Mouse (Mus musculus) left cerebral cortex, adult 2 months (tissue): ENCODE measurements around the gene 4931428F04Rik. TPM values are rescaled to one million over a fixed set of nuclear protein-coding genes. Genes with fewer than 3 reads are reported as not detected.
A peak's percentile ranks its signal among the peaks of the same experiment; 100 is the strongest.
"Not testable (repeated sequence)": the region's sequence is repeated elsewhere in the genome, so short reads cannot be mapped to it uniquely, and the experiment has no call there.

Experiments used
- DNase-seq, 2 experiments: peaks; one replicate each; pipeline ENCODE4 v3.0.0; 2021 to 2022; ENCODE audit warnings: low spot score in 2 of 2, mixed read lengths in 1 of 2; ENCODE audit errors: extremely low spot score in 1 of 2
- H3K27ac ChIP-seq: fragments of 200-600 bp; 2 replicates; pipeline ENCODE4 v1.8.1; 2022
- H3K4me3 ChIP-seq: fragments of 200-600 bp; 2 replicates; pipeline ENCODE4 v1.8.1; 2022
- CTCF ChIP-seq: fragments of 200-600 bp; IDR thresholded peaks from 2 replicates; pipeline ENCODE4 v1.8.1; 2022; ENCODE audit warnings: antibody characterized with exemption, mild to moderate bottlenecking, moderate library complexity
- intact Hi-C: fragments of 180-260 bp; cut with DNase I; formaldehyde crosslinking; loops from one replicate; pipeline ENCODE4 v1.15.1; 2025
- microRNA-seq, 2 experiments: library from miRNA; unstranded; fragments of <30 nt; microRNA quantifications; one replicate each; pipeline ENCODE4 v1.2.0; 2021
- total RNA-seq, 2 experiments: library from RNA; stranded (reverse); gene quantifications; 2 replicates each; pipeline ENCODE4 v1.2.3; 2021

4931428F04Rik gene
- total RNA-seq, 2 experiments from 2014 or later, result 28.0 to 30.0 TPM

DNA sequence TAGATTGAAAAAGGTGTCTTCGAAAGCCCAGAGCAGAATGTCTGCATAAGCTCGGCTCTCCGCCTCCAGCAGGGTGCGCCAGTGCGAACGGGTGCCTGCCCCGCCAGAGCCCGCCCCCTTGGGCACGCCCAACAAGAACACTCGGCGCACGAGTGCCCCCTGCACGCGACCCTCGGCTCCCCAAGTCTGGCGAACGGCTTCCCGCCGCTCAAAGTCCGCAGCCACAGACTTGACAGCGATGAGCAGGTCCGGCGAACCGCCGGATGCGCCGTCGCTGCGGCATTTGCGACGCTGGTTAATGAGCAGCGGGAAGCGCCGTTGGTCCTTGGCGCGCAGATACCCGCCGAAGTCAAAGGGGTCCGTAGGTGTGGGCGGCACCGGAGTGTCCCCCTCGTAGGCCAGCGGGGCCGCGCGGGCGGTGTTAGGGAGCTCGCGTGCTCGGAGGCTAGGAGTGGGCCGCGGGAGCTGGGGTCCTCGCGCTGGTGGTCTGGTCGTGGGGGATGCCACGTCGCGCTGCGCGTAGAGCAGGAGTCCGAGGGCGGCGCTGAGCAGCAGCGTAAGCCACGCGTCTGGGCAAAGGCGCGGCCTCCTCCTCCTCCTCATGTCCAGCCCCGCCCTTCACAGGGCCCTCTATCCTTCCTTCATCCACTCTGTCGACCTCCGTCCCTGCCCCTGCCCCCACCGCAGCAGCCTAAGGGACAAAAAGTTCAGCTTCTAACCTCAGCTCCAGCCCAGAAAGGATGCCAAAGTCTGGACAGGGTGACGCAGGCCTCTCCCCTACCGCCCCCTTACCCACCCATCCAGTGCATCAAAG lies 35.3 kb downstream of the 4931428F04Rik start:
- peak overlapping the region; percentile 76 for H3K27ac ChIP-seq
- intact Hi-C loops, result no loop called here

DNA sequence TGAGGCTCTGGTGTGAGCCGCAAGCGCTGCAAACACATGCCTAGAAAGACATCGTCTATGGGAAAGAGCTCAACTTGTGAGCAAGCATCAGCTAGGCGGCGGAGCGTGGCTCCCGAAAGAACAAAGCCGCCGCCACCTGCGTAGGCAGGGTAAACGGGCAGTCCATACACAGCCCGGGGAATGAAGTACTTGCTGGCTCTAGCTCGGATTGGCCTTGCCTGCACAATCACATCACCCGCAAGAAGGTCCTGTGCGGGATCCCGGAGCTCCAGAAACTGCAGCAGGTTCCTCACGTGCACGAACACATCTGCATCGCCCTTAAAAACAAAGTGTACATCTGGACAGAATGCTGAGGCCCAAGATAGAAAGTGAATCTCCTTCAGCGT lies 35.9 kb downstream of the 4931428F04Rik start:
- Histone ChIP-seq H3K4me3 (no peak overlapping the region; the same call in 1 of the 2 replicates), H3K27ac (peak overlapping the region; percentile 16; the same call in 1 of the 2 replicates)
- intact Hi-C loops, result no loop called here

More for the DNA sequence above, 35.3 kb downstream of the 4931428F04Rik start:
- TF ChIP-seq CTCF, result peak; percentile 87
- H3K4me3 ChIP-seq, result peak overlapping the region; percentile 65
- peak; percentile 87 to 91 for DNase-seq

DNA sequence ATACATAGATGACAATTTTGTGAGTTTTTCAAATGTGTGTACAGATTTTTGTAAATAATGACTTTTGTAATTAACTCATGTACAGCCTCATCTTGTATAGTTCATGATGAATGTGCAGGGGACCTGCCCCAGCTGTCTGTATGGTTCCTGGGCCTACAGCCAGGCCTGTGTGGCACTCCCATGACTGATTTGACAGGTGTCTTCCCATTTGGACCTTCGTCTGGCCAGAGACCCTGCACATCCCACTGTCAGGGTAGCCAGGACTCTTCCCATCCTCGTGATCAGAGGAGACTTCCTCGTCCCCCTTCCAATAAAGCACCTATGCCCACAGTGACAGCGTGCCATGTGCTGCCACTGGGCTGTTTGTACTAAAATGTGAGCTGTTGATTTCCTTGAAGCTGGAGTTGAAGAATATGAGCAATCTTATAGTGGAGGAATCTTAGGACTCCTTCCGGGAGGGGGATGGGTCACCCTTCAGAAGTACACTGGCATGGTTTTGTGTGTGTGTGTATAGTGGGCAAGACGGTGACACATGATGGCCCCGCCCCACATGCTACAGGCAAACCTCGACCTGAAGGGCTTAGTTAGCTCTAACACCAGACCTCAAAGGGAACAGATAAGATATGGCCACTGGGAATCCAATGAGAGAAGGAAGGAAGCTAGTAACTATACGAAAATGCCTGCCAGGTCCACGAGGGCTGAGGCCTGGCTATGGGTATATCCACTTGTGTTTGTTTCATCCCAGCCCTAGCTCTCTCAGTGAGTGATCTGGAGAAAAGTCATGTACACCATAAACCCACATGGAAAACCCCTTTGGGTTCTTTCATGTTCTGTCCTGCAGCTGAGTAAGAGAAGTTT lies 36.8 kb downstream of the 4931428F04Rik start:
- no peak for TF ChIP-seq CTCF
- intact Hi-C loops, result no loop called here
- no peak for DNase-seq
- Histone ChIP-seq H3K4me3 (no peak overlapping the region), H3K27ac (no peak overlapping the region)

More for the DNA sequence above, 35.9 kb downstream of the 4931428F04Rik start:
- no peak for TF ChIP-seq CTCF
- no peak for DNase-seq

DNA sequence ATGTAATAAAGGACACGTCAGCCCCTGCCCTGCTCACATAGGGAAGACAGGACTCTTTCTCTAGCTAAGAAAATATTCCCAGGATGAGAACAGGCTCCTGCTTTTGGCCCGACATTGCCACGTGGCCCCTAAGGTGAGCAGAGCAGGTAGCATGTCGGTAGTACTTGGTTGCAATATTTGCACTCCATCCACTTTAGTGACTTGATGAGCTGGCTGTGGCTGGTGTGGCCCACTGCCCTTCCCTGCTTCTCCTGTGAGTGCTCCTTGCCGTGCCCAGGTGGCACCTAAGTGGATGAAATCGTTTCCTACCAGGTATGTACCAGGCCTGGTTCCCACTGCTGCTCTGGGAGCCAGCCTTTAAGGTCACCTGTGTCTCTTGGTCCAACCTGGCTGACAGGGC lies 37.7 kb downstream of the 4931428F04Rik start:
- intact Hi-C loops, result no loop called here
- Histone ChIP-seq H3K27ac (no peak overlapping the region), H3K4me3 (no peak overlapping the region)
- TF ChIP-seq CTCF, result no peak
- DNase-seq, result no peak

DNA sequence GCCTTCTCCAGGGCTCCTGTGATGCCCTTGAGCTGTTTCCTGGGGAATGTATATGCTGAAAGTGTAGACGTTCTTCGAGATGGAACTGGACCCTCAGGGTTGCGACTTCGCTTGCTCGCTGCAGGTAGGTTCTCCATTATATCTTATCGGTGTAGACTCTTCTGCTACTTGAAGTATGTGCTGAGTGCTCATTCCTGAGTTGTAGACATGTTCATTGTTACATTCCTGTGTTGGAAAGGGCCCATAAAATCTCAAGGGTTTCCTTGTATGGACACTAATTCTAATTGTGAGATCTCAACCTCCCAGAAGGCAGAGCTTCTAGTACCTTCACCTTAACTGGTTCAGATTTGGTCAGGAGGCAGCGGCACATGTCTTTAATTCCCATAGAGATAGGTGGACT lies 48.6 kb downstream of the 4931428F04Rik start:
- DNase-seq, result no peak
- intact Hi-C loops, result no loop called here
- Histone ChIP-seq H3K4me3 (no peak overlapping the region), H3K27ac (no peak overlapping the region)
- no peak for TF ChIP-seq CTCF

DNA sequence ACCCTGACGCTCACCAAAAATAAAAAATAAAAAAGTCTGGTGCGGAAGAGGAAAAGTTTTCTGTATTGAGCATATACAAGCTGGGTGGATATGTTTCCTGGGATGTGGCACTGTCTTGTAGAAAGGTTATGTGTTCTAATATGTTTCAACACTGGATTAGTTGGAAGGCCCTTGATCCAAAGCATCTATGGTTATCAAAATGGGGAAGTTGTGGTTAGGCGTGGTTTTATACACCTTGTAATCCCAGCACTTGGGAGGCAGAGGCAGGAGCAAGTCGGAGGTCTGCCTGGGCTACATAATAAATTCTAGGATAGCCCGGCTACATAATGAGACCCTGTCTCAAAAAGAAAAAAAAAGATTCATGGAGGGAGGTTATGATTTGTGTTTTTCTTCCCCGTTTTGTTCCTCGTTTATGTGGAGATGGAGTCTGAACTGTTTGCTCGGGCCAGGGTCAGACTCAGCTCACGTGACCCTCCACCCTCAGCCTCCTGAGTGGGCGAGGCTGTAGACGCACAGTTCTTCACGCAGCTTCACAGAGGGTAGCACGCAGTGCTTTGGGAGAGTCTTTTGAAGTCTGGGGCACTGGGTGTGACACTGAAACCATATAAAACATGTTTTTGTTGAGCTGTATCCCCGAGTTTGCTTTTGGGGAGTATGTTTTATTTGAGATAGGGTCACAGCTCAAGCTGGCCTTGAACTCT lies 52.1 kb downstream of the 4931428F04Rik start:
- intact Hi-C loops, result no loop called here
- H3K27ac ChIP-seq, result no peak overlapping the region
- DNase-seq, result no peak
- no peak for TF ChIP-seq CTCF
- no peak overlapping the region for H3K4me3 ChIP-seq

DNA sequence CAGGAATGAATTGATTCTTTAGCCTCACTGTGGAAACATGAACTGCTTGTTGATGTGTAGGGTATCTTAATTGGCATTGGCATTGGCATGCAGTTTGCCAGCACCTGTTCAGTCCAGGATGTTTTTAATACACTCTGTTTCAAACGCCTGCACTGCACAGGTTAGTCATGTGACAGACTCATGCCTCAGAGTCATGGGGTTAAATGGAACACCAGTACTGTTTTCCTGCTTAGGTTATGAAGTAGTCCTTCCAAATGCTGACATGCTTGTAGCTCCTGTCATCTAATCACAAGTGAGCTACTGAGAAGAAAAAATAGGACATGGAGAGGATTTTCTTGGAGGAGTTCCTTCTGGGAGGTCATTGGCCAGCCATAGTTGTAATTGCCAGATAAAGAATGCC lies 54.5 kb downstream of the 4931428F04Rik start:
- intact Hi-C loops, result no loop called here
- DNase-seq, result no peak

DNA sequence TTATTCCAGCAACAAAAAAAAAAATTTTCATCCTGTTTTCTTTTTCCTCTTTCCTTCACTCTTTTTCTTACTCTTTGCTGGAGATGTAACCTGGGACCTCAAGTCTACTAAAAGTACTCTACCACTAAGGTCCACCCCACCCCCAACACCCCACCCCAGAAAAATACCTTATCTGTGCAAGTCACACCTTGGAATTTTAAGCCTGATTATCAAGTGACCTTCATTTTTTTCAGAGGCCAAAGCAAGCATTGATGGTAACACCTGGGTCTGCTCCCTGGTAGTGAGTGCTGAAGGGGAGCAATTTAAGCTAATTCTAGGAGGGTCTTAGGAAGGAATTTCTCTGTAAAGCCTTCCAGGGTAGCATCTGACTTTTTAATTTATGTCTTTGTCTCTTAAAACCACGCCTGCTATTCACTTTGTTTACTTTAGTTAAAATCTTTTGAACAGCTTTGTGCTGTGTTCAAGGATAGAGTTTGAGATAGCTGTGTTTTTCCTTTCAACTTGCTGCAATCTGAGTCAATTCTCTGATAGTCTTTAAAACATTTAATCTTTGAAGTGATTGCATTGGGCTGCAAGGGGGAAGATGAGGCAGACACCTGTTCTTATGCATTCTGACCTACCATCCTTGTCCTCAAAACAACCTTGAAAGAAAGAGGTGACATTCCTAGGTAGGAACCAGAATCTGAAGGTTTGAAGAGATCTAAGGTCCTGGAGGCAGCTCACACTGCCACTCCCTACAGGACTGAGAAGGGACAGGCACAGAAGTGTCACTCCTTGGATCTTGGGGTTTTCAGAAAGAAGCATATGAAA lies 56.3 kb downstream of the 4931428F04Rik start:
- Histone ChIP-seq H3K27ac (no peak overlapping the region), H3K4me3 (no peak overlapping the region)
- intact Hi-C loops, result no loop called here
- no peak for TF ChIP-seq CTCF
- DNase-seq, result no peak

More for the DNA sequence above, 54.5 kb downstream of the 4931428F04Rik start:
- no peak for TF ChIP-seq CTCF
- Histone ChIP-seq H3K4me3 (no peak overlapping the region), H3K27ac (no peak overlapping the region)

DNA sequence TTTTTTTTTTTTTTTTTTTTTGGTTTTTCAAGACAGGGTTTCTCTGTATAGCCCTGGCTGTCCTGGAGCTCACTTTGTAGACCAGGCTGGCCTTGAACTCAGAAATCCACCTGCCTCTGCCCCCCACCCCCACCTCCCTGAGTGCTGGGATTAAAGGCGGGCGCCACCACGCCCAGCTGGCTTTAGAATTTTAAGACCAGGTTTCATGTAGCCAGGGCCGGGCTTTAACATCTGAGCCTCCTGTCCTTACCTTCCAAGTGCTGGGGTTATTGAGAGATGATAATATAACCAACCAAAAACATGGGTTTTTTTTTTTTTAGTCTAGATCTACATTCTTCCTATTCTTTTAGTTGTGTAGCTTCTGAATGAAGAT lies 57.4 kb downstream of the 4931428F04Rik start:
- H3K27ac ChIP-seq, H3K4me3 ChIP-seq, intact Hi-C loops, DNase-seq: not testable (repeated sequence)

DNA sequence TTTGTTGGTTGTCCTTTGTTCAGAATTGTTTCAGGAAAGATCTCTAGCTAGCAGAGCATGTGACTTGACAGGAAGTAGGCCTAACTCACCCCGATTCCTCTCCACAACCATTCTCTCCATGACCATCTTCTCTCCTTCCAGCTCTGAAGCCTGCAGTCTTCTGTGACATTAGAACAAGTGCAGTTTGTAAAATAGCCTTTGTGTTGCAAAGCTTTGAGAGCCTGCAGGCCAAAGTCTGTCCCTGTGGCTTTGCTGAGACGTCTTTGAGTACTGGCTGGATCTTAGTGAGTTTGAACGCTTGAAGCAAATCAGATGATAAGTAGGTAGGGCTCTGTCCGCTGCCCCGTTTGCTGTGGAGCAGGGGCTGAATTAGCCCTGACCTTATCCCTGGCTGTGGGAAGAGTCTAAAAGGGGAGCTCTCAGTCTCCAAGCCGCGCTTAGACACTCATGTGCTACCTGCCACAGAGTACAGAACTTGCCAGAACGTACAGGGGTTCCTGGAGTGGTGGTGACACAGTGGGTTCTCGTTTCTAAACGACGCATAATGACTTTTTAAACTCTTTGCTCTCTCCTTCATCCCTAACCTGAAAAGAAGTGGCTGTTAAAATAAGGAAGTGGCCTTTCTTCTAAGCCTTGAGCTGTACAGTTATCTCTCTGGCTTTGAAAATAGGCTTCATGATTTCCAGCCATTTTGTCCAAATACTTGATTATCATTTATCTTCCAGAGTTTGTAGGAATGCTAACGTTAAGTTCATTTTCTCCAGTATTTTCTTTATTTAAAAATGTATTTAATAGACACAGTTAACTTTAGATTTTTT lies 58.0 kb downstream of the 4931428F04Rik start:
- Histone ChIP-seq H3K4me3 (no peak overlapping the region), H3K27ac (no peak overlapping the region)
- DNase-seq, result no peak
- intact Hi-C loops, result no loop called here
- TF ChIP-seq CTCF, result no peak

Small RNA genes lying within 50 kb of the gene (microRNA-seq; reads per million reads assigned to microRNA genes)
- 0 reads per million in 2 experiments for gene Gm27320
- gene Mir328, result 14,844 to 17,063 reads per million in 2 experiments

Other genes with a start within 250 kb of the 4931428F04Rik start
- gene Ces3a, start 241.3 kb downstream of the 4931428F04Rik start, total RNA-seq, result not detected
- gene Ces3b, start 206.1 kb downstream of the 4931428F04Rik start, total RNA-seq, result not detected
- not detected for gene Ces4a, start 158.1 kb downstream of the 4931428F04Rik start, total RNA-seq
- gene Cbfb, start 119.2 kb downstream of the 4931428F04Rik start, total RNA-seq, result 10 to 100 TPM; 20.7 to 22.3 TPM
- gene D230025D16Rik, start 64.7 kb downstream of the 4931428F04Rik start, total RNA-seq, result 10 to 100 TPM; 37.9 to 38.3 TPM
- 1 to 10 TPM; 2.1 to 2.8 TPM for gene B3gnt9, start 34.7 kb downstream of the 4931428F04Rik start, total RNA-seq
- gene Tradd, start 25.3 kb downstream of the 4931428F04Rik start, total RNA-seq, result 1 to 10 TPM; 8.0 TPM
- gene Fbxl8, start 25.2 kb downstream of the 4931428F04Rik start, total RNA-seq, result 1 to 10 TPM in 1 of 2 experiments, under 1 TPM in 1; 1.00 to 1.1 TPM
- 10 to 100 TPM; 17.2 to 17.5 TPM for gene Hsf4, start 20.1 kb downstream of the 4931428F04Rik start, total RNA-seq
- 10 to 100 TPM in 1 of 2 experiments, 1 to 10 TPM in 1; 8.9 to 10.4 TPM for gene Nol3, start 13.7 kb downstream of the 4931428F04Rik start, total RNA-seq
- 1 to 10 TPM; 1.1 to 2.2 TPM for gene Exoc3l, start 6.2 kb upstream of the 4931428F04Rik start, total RNA-seq
- gene E2f4, start 7.8 kb upstream of the 4931428F04Rik start, total RNA-seq, result 10 to 100 TPM; 36.4 to 39.3 TPM
- gene Elmo3, start 15.7 kb upstream of the 4931428F04Rik start, total RNA-seq, result 1 to 10 TPM; 1.4 to 1.9 TPM
- gene Lrrc29, start 36.4 kb upstream of the 4931428F04Rik start, total RNA-seq, result 1 to 10 TPM; 6.6 to 6.8 TPM
- 10 to 100 TPM; 35.4 to 40.1 TPM for gene Tmem208, start 36.5 kb upstream of the 4931428F04Rik start, total RNA-seq
- 1 to 10 TPM; 3.5 to 3.7 TPM for gene Fhod1, start 58.1 kb upstream of the 4931428F04Rik start, total RNA-seq
- gene Slc9a5, start 59.0 kb upstream of the 4931428F04Rik start, total RNA-seq, result 10 to 100 TPM; 41.9 to 42.5 TPM
- gene Plekhg4, start 83.4 kb upstream of the 4931428F04Rik start, total RNA-seq, result 1 to 10 TPM; 3.7 to 4.5 TPM
- gene Kctd19, start 123.6 kb upstream of the 4931428F04Rik start, total RNA-seq, result not detected
- under 1 TPM in 1 of 2 experiments, not detected in 1; 0.27 TPM for gene Lrrc36, start 123.7 kb upstream of the 4931428F04Rik start, total RNA-seq
- gene Tppp3, start 181.7 kb upstream of the 4931428F04Rik start, total RNA-seq, result 10 to 100 TPM; 36.1 to 42.5 TPM
- 10 to 100 TPM; 43.0 to 48.7 TPM for gene Zdhhc1, start 207.0 kb upstream of the 4931428F04Rik start, total RNA-seq
- gene Hsd11b2, start 228.9 kb upstream of the 4931428F04Rik start, total RNA-seq, result not detected